Mouse (Mus musculus): Measurements from ENCODE around the gene Hbb-bh2. TPM values are rescaled to one million over a fixed set of nuclear protein-coding genes. Genes with fewer than 3 reads are reported as not detected.
"Not testable (repeated sequence)": the region's sequence is repeated elsewhere in the genome, so short reads cannot be mapped to it uniquely, and the experiment has no call there.

The Hbb-bh2 gene
- polyA plus RNA-seq, 1 experiment from 2014 or later = not detected

DNA sequence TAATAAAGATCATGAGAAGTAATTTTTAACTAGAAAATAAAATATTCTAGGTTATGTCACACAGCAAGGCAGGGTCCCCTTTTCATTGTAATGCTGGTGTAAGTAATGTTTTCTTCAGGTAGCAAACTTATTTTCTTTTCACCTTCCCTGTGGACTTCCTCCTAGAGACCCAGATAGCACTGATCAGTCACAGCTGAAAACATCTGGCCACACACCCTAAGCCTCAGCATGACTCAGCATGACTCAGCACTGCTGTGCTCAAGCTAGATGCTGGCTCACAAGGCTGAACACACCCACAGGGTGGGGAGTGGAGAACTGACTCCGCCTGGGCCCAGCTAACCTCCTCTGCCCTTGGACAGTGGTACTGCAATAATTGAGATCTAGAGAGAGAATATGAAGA is 20.5 kb upstream of the Hbb-bh2 start:
- H3K36me3 ChIP-seq (replicated peaks; ENCODE audit: control insufficient read depth, insufficient read depth, low read depth, low read length) = no peaks in the 10 kb centered on the region
- no peak overlapping the region for H3K9ac ChIP-seq (replicated peaks; ENCODE audit: low read length)
- DNase-seq (ENCODE audit: low spot score) (peak; percentile 35), ATAC-seq (replicated peaks; ENCODE audit: insufficient number of reproducible peaks, low FRiP score, low TSS enrichment, low read depth) (no peak)
- H3K9me3 ChIP-seq (replicated peaks; ENCODE audit: control insufficient read depth, low read length) = no peaks in the 10 kb centered on the region
- H3K4me3 ChIP-seq (ENCODE audit: low read depth, low read length) = no peak overlapping the region
- H3K27ac ChIP-seq (replicated peaks; ENCODE audit: low read depth, low read length) = no peak overlapping the region
- WGBS = 52% methylated on average over 1 of the region's 1 CpGs
- H3K27me3 ChIP-seq (ENCODE audit: control insufficient read depth, insufficient read depth, low read length) = no peaks in the 10 kb centered on the region
- H3K4me2 ChIP-seq (ENCODE audit: low read depth, low read length) = no peak overlapping the region
- H3K4me1 ChIP-seq (ENCODE audit: control insufficient read depth, insufficient read depth, low read length) = no peaks in the 10 kb centered on the region

GRCm38 (mm10) chr7:103859076-103859475 is 18.8 kb upstream of the Hbb-bh2 start:
- H3K9ac ChIP-seq (replicated peaks; ENCODE audit: low read length) = no peak overlapping the region
- H3K36me3 ChIP-seq (replicated peaks; ENCODE audit: control insufficient read depth, insufficient read depth, low read depth, low read length) = no peaks in the 10 kb centered on the region
- H3K27ac ChIP-seq (replicated peaks; ENCODE audit: low read depth, low read length) = no peak overlapping the region
- DNase-seq (ENCODE audit: low spot score) (no peak), ATAC-seq (replicated peaks; ENCODE audit: insufficient number of reproducible peaks, low FRiP score, low TSS enrichment, low read depth) (no peak)
- H3K27me3 ChIP-seq (ENCODE audit: control insufficient read depth, insufficient read depth, low read length) = no peaks in the 10 kb centered on the region
- H3K9me3 ChIP-seq (replicated peaks; ENCODE audit: control insufficient read depth, low read length) = no peaks in the 10 kb centered on the region
- H3K4me2 ChIP-seq (ENCODE audit: low read depth, low read length) = no peak overlapping the region
- no peak overlapping the region for H3K4me3 ChIP-seq (ENCODE audit: low read depth, low read length)
- H3K4me1 ChIP-seq (ENCODE audit: control insufficient read depth, insufficient read depth, low read length) = no peaks in the 10 kb centered on the region
- WGBS = 77% methylated on average over 2 of the region's 2 CpGs

DNA sequence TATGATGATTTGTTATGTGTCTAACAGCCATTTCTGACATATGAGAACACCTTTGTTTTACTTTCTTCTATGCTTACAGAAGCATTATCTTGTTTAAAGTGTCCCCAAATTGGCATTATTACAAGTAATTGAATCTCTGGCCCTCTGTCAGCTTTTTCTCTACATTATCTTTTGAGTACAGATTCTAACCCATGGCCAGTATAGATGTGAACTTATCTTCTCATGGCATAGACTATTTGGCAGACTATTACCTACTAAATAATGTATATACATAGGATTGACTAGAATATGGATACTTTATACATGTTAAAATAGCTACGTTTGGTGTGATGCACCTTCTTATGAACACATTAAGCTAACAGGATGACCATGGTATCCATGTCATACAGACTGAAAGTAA is 14.3 kb upstream of the Hbb-bh2 start:
- Histone ChIP-seq H3K4me1 (ENCODE audit: control insufficient read depth, insufficient read depth, low read length) (no peaks in the 10 kb centered on the region), H3K9ac (replicated peaks; ENCODE audit: low read length) (no peak overlapping the region), H3K4me3 (ENCODE audit: low read depth, low read length) (no peak overlapping the region), H3K27me3 (ENCODE audit: control insufficient read depth, insufficient read depth, low read length) (no peaks in the 10 kb centered on the region), H3K4me2 (ENCODE audit: low read depth, low read length) (no peak overlapping the region), H3K27ac (replicated peaks; ENCODE audit: low read depth, low read length) (no peak overlapping the region), H3K36me3 (replicated peaks; ENCODE audit: control insufficient read depth, insufficient read depth, low read depth, low read length) (no peaks in the 10 kb centered on the region), H3K9me3 (replicated peaks; ENCODE audit: control insufficient read depth, low read length) (no peaks in the 10 kb centered on the region)
- no peak for ATAC-seq (replicated peaks; ENCODE audit: insufficient number of reproducible peaks, low FRiP score, low TSS enrichment, low read depth)
- no peak for DNase-seq (ENCODE audit: low spot score)
- 72% methylated on average over 1 of the region's 1 CpGs for WGBS

DNA sequence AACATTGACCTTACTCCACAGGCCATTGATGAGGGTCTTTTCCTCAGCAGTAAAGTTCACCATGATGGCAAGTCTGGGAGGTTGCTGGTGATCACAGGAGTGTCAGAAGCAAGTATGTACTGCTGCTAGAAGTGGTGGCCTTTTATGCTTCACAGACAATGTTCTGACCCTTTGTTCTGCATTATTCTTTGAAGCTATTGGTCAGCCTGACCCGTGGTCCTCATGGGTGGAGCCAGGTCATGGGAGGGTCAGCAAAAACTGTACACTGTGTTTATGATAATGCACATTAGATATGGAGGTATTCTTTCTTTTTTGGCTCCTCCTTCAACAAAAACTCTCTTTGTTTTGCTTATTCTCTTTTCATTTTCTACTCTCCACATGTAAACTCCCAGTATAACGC is 12.8 kb upstream of the Hbb-bh2 start, which contains the start of gene Hbb-y:
Gene Hbb-y (minus strand): TSS at position 127 of the 400 bp plus-strand sequence.
- no peak within 1 kb of the TSS for H3K4me2 ChIP-seq (ENCODE audit: low read depth, low read length)
- no peaks in the 10 kb centered on the region for H3K9me3 ChIP-seq (replicated peaks; ENCODE audit: control insufficient read depth, low read length)
- H3K9ac ChIP-seq (replicated peaks; ENCODE audit: low read length) = no peak within 1 kb of the TSS
- no peak within 1 kb of the TSS for H3K4me3 ChIP-seq (ENCODE audit: low read depth, low read length)
- H3K4me1 ChIP-seq (ENCODE audit: control insufficient read depth, insufficient read depth, low read length) = no peaks in the 10 kb centered on the region
- no peak within 1 kb of the TSS for H3K27ac ChIP-seq (replicated peaks; ENCODE audit: low read depth, low read length)
- no peak for ATAC-seq (replicated peaks; ENCODE audit: insufficient number of reproducible peaks, low FRiP score, low TSS enrichment, low read depth)
- no peaks in the 10 kb centered on the region for H3K36me3 ChIP-seq (replicated peaks; ENCODE audit: control insufficient read depth, insufficient read depth, low read depth, low read length)
- 83% methylated on average over 2 of the region's 2 CpGs for WGBS
- H3K27me3 ChIP-seq (ENCODE audit: control insufficient read depth, insufficient read depth, low read length) = no peaks in the 10 kb centered on the region
- no peak for DNase-seq (ENCODE audit: low spot score)

GRCm38 (mm10) chr7:103844525-103845325 is 4.4 kb upstream of the Hbb-bh2 start:
- H3K36me3 ChIP-seq (replicated peaks; ENCODE audit: control insufficient read depth, insufficient read depth, low read depth, low read length) = no peaks in the 10 kb centered on the region
- H3K27me3 ChIP-seq (ENCODE audit: control insufficient read depth, insufficient read depth, low read length) = no peaks in the 10 kb centered on the region
- no peak for ATAC-seq (replicated peaks; ENCODE audit: insufficient number of reproducible peaks, low FRiP score, low TSS enrichment, low read depth)
- no peak for DNase-seq (ENCODE audit: low spot score)
- H3K27ac ChIP-seq (replicated peaks; ENCODE audit: low read depth, low read length) = no peak overlapping the region
- H3K4me3 ChIP-seq (ENCODE audit: low read depth, low read length) = no peak overlapping the region
- no peak overlapping the region for H3K4me2 ChIP-seq (ENCODE audit: low read depth, low read length)
- no peaks in the 10 kb centered on the region for H3K9me3 ChIP-seq (replicated peaks; ENCODE audit: control insufficient read depth, low read length)
- H3K4me1 ChIP-seq (ENCODE audit: control insufficient read depth, insufficient read depth, low read length) = no peaks in the 10 kb centered on the region
- WGBS = 46% methylated on average over 2 of the region's 2 CpGs
- H3K9ac ChIP-seq (replicated peaks; ENCODE audit: low read length) = no peak overlapping the region

DNA sequence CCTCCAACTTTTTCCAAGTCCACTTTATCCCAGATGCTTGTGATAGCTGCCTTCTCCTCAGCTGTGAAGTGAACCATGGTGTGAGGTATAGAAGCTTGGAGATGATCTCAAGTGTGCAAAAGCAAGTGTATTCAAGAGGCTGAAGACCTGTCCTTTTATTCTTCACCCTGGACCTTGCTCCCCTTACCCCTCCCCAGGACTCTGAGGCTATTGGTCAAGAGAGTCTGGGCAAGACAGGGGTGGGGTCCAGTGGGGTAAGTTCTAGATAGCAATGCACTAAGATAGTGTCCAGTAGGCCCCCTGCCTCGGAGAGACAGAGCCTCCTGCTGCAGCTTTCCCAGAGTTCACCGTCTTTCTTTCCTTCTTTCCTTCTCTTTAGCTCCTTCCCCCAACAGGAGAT is 2.7 kb upstream of the Hbb-bh2 start, which contains the start of gene Hbb-bh1:
Gene Hbb-bh1 (minus strand): TSS at position 131 of the 400 bp plus-strand sequence.
- H3K9me3 ChIP-seq (replicated peaks; ENCODE audit: control insufficient read depth, low read length) = no peaks in the 10 kb centered on the region
- H3K4me1 ChIP-seq (ENCODE audit: control insufficient read depth, insufficient read depth, low read length) = no peaks in the 10 kb centered on the region
- H3K4me3 ChIP-seq (ENCODE audit: low read depth, low read length) = no peak within 1 kb of the TSS
- no peak within 1 kb of the TSS for H3K4me2 ChIP-seq (ENCODE audit: low read depth, low read length)
- H3K9ac ChIP-seq (replicated peaks; ENCODE audit: low read length) = no peak within 1 kb of the TSS
- ATAC-seq (replicated peaks; ENCODE audit: insufficient number of reproducible peaks, low FRiP score, low TSS enrichment, low read depth) (no peak), DNase-seq (ENCODE audit: low spot score) (no peak)
- WGBS = 70% methylated on average over 2 of the region's 2 CpGs
- H3K27ac ChIP-seq (replicated peaks; ENCODE audit: low read depth, low read length) = no peak within 1 kb of the TSS
- H3K36me3 ChIP-seq (replicated peaks; ENCODE audit: control insufficient read depth, insufficient read depth, low read depth, low read length) = no peaks in the 10 kb centered on the region
- no peaks in the 10 kb centered on the region for H3K27me3 ChIP-seq (ENCODE audit: control insufficient read depth, insufficient read depth, low read length)

GRCm38 (mm10) chr7:103827808-103828207 is 12.5 kb downstream of the Hbb-bh2 start, which contains the start of gene Hbb-bs:
TSS of gene Hbb-bs (minus strand) at chr7:103828096.
- Histone ChIP-seq H3K27ac (replicated peaks; ENCODE audit: low read depth, low read length) (no peak within 1 kb of the TSS), H3K36me3 (replicated peaks; ENCODE audit: control insufficient read depth, insufficient read depth, low read depth, low read length) (no peaks in the 10 kb centered on the region), H3K4me3 (ENCODE audit: low read depth, low read length) (no peak within 1 kb of the TSS), H3K4me1 (ENCODE audit: control insufficient read depth, insufficient read depth, low read length) (no peaks in the 10 kb centered on the region), H3K9ac (replicated peaks; ENCODE audit: low read length) (no peak within 1 kb of the TSS), H3K9me3 (replicated peaks; ENCODE audit: control insufficient read depth, low read length) (no peaks in the 10 kb centered on the region), H3K27me3 (ENCODE audit: control insufficient read depth, insufficient read depth, low read length) (no peaks in the 10 kb centered on the region), H3K4me2 (ENCODE audit: low read depth, low read length) (no peak within 1 kb of the TSS)
- ATAC-seq (replicated peaks; ENCODE audit: insufficient number of reproducible peaks, low FRiP score, low TSS enrichment, low read depth) (no peak), DNase-seq (ENCODE audit: low spot score) (no peak)
- WGBS = 90% methylated on average over 4 of the region's 4 CpGs

DNA sequence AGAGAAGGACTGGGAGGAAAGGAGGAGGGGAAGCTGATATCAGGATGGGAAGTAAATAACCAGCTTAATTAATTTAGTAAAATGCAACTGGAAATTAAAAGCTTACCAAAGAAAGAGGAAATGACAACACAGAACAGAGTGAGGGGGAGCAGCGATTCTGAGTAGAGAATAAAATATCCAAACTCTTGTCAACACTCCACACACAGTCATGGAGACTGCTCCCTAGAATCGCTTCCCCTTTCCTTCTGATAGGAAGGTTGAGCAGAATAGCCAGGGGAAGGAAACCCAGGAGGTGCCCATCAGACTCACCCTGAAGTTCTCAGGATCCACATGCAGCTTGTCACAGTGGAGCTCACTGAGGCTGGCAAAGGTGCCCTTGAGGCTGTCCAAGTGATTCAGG is 13.2 kb downstream of the Hbb-bh2 start:
- not testable (repeated sequence) for H3K9ac ChIP-seq (replicated peaks; ENCODE audit: low read length); H3K9me3 ChIP-seq (replicated peaks; ENCODE audit: control insufficient read depth, low read length); H3K4me3 ChIP-seq (ENCODE audit: low read depth, low read length); ATAC-seq (replicated peaks; ENCODE audit: insufficient number of reproducible peaks, low FRiP score, low TSS enrichment, low read depth); H3K36me3 ChIP-seq (replicated peaks; ENCODE audit: control insufficient read depth, insufficient read depth, low read depth, low read length); H3K4me2 ChIP-seq (ENCODE audit: low read depth, low read length); H3K4me1 ChIP-seq (ENCODE audit: control insufficient read depth, insufficient read depth, low read length); H3K27ac ChIP-seq (replicated peaks; ENCODE audit: low read depth, low read length); H3K27me3 ChIP-seq (ENCODE audit: control insufficient read depth, insufficient read depth, low read length); DNase-seq (ENCODE audit: low spot score)
- WGBS = no CpG with 5 or more reads among the region's 2 CpGs

All from embryonic facial prominence, embryonic 11.5 days (tissue).